Mouse (Mus musculus): ENCODE measurements at regions not wholly inside any gene's neighbourhood (a gene's known extent, or its start where the extent isn't known, plus 50 kb on each side); places are given as distances from the start of the nearest gene placed in this dataset.

DNA sequence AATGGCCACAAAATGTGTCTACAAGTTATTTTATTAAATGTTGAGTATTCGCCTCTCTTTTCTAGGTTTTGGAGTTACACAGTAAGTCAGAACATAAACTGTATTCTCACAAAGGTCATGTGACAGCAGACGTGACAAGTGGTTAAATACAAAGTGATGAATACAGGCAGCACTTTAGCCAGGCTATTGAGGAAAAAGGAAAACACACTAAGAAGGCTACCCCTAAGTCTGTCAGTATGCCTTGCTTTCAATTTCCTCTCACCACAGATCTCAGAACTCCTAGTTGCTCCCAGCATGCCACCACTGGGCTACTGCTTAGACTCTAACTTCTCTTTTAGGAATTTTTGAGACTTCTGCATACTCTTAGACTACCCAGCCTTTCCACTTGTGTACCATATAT is 297.9 kb upstream of the Pex5l start:
- no peak for DNase-seq (ENCODE audit: low spot score in 2 of 2)

DNA sequence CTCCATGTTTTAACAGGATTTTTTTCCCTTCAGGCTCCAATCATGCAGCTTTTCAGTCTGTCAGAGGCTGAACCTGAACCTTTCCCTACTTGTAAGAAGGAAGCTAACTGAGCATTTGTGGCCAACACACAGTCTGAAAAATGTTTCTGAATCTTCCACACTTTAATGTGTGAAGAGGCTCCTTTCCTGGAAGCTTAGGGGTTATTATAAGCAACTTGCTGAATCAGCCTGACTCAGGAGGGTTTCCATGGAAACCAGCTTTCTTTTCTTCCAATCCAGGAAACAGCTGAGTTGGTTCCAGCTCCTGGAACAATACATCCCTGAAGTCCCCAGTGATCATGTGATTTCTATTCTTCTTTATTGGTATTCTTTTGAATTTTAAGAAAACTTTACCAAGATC is 297.5 kb upstream of the Pex5l start:
- no peak for DNase-seq (ENCODE audit: low spot score in 2 of 2)

- DNase-seq (ENCODE audit: low spot score in 2 of 2) = no peak
Measured at GRCm38 (mm10) chr3:33416922-33417321, 273.9 kb upstream of the Pex5l start.

DNA sequence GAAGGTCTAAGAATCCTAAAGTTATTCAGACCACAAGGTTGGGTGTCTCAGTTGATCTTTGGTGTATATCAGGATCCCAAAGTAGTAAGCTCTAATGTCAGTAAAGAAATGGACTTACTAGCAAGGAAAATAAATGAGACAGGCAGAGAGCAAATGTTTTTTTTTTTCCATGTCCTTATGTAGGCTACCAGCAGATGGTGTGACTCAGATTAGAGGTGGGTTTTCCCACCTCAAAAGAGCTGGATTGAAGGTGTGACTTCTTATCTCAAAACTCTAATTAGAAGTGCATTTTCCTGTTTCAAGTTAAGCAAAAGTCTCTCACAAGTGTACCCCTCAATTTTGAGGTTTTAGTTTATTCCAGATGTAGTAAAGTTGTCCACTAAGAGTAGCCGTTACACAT is 273.3 kb upstream of the Pex5l start:
- DNase-seq (ENCODE audit: low spot score in 2 of 2) = no peak

DNA sequence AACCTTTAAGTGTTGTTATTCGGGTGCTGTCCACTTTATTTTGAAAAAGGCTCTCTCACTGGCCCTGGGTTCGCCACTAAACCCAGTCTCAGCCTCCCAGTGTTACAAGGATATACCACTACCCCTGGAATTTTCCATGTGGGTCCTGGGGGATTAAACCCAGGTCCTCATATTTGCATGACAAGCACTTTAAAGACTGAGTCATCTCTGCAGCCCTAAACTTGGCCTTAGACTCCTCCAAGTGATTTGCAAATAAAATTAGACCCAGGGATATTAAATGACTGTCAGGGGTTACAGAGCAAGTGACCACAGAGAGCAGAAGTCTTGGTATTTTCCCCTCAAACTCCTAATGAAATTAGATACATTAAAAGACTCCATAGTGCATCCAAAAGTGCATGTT is 258.9 kb upstream of the Pex5l start:
- no peak for DNase-seq (ENCODE audit: low spot score in 2 of 2)

- no peak for DNase-seq (ENCODE audit: low spot score in 2 of 2)
Measured at GRCm38 (mm10) chr3:33399321-33399720, 256.3 kb upstream of the Pex5l start.

DNA sequence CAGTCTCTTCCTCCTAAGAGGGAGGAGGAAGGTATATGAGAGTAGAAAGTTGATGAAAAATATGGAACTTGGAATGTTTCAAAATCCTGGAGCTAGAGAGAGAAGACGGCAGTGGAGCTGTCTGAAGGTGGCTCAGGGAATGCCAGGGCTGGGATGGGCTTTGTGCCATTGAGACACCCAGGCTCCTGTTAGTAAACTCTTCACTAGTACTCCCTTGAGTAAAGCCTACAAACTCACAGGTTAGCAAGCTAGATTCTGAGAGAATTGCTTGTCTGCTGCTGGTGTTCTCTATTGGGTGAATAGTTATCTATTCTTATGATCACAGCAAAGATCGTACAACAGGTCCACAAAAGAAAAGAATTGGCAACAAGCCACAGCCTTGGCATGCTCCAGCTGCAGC is 255.3 kb upstream of the Pex5l start:
- DNase-seq (ENCODE audit: low spot score in 2 of 2) = no peak

DNA sequence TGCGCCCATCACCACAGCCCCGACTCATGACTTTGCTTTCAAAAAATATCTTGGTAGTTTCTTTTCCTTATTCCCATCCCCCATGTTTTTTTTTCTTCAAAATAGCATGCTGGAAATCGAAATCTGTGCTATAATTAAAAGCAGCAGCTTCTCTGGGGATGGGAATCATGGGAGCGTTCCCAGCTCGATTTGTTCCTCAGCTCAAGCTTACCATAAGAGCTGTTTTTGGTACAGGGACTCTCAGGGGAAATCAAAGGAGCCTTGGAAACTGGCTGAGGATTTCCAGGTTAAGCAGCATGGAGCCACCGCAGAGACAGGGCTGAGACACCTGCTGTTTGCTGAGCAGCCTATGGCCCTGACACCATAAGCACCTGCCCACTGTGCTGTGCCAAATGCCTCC is 254.2 kb upstream of the Pex5l start:
- peak; percentile 15 to 35 for DNase-seq (ENCODE audit: low spot score in 2 of 2)

DNA sequence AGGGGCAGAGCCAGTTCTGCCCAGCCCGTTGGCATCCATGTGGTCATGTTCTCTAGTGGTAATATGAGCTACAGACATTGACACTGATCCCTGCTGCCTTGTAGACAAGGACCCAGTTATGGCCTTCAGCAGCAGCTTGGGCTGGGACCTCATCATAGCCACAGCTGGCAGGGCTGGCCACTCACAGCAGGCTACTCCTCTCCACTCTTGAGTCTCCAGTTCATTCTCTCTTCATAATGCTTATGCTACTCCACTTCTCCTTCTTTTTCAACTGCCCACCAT is 249.4 kb upstream of the Pex5l start:
- DNase-seq (ENCODE audit: low spot score in 2 of 2) = no peak

DNA sequence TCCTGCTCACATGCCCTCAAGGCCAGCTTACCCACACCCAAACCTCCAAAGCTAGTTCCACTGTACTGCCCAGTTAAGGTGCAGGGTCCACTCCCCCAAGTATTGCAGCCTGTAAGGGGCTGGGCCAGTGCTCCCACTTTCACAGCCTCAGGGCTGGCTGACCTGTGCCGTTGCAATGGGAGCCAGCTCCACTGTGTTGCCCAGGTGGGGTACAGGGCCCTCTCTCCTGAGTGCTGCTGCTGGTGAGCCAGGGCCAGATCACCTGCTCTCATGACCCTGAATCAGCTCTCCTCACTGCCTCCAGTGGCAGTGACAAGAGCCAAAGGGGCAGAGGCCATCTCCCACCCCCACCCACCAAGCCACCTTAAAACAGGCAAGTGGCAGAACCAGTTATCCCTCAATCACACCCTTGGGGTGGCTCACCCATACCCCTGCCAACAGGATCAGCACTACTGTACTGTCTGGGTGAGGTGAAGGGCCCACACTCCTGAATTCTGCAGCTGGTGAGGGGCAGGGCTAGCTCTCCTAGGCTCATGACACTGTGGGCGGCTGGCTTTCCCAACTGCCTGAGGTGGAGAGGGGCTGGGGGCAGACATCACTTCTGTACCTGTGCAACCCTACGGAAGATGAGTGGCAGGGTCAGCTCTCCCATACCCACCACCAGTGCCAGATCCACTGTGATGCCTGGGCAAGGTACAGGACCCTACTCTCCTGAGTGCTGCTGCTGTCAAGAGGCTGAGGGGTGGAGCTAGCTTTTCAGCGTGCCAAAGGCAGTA is 248.9 kb upstream of the Pex5l start:
- DNase-seq (ENCODE audit: low spot score in 2 of 2) = no peak

GRCm38 (mm10) chr3:33388171-33388570 is 245.1 kb upstream of the Pex5l start:
- no peak for DNase-seq (ENCODE audit: low spot score in 2 of 2)

DNA sequence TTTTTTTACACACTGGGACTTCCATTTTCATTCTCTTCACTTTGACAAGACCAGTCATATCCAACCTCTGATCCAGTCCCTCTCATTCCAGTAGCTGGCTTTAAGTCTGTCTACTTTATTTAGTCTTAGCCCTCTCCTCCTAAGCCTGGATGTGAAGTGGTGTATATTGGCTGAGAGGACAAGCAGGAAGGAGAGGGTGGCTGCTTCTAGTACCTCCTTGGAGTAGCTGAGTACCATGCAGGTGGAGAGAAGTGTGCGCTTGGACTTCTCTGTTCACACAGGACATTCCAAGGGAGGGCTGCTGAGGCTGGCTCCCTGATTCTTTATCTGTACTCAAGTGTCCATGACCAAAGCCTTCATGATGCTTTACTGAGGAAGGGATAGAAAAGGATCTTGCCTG is 240.6 kb upstream of the Pex5l start:
- no peak for DNase-seq (ENCODE audit: low spot score in 2 of 2)

DNA sequence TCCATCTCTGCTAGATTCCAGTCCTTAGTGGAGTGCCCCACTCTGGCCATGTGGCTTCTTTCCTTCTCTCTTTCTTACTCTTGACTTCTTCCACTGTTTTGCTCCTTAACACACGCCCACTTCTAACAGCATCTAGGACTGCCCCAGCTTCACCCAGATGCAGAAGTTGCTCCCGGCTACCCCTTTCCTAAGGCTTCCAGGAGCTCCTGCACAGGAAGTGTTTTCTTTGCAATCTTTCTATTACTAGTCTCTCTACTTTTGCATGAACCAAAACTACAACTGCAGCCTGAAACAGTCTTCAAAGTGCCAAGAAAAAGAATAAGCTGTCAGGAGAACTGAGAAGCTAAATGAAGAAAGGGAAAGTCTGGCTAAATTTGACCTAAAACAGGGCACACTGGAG is 236.6 kb upstream of the Pex5l start:
- no peak for DNase-seq (ENCODE audit: low spot score in 2 of 2)

- DNase-seq (ENCODE audit: low spot score in 2 of 2) = no peak
Measured at GRCm38 (mm10) chr3:33375161-33375560, 232.1 kb upstream of the Pex5l start.

- DNase-seq (ENCODE audit: low spot score in 2 of 2) = no peak
Measured at GRCm38 (mm10) chr3:33372806-33373205, 229.8 kb upstream of the Pex5l start.

DNA sequence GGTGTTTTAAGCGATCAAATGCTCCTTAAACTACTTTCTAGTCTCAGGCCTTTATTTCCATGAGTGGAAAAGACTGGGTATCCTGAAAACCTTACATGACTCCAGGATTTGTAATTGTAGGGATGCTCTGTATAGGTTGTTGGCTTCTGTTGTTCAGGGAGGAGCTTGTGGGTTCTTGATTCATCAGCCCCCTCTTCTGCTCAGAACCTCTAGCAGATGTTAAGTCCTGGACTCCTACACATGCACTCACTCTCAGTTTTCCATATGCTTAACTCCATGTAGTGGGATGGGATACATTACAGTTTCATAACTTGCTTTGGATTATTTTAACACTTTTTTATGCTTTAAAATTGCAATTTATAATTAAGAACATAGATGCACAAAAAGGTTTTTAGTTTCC is 220.5 kb upstream of the Pex5l start:
- DNase-seq (ENCODE audit: low spot score in 2 of 2) = no peak

- no peak for DNase-seq (ENCODE audit: low spot score in 2 of 2)
Measured at GRCm38 (mm10) chr3:33360030-33360429, 217.0 kb upstream of the Pex5l start.

GRCm38 (mm10) chr3:33353860-33354259 is 210.8 kb upstream of the Pex5l start:
- DNase-seq (ENCODE audit: low spot score in 2 of 2) = no peak

DNA sequence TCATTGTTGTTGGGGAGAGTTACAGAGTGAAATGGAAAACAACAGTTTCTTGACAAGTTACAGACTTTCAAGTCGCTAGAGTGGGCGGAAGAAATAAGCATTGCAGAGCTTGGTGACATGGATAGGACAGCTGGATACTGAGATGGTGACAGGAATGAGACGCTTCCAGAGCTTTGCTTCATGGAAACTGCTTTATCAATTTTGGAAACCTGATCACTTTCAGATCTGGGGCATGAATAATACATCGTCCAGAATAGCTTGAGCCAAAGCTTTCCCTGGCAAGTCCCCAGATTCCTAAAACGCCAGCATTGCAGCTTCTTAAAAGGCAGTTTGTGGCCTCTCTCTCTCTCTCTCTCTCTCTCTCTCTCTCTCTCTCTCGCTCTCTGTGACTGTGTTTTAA is 207.9 kb upstream of the Pex5l start:
- peak; percentile 4 to 19 for DNase-seq (ENCODE audit: low spot score in 2 of 2)

- DNase-seq (ENCODE audit: low spot score in 2 of 2) = no peak
Measured at GRCm38 (mm10) chr3:33334056-33334455, 191.0 kb upstream of the Pex5l start.

DNA sequence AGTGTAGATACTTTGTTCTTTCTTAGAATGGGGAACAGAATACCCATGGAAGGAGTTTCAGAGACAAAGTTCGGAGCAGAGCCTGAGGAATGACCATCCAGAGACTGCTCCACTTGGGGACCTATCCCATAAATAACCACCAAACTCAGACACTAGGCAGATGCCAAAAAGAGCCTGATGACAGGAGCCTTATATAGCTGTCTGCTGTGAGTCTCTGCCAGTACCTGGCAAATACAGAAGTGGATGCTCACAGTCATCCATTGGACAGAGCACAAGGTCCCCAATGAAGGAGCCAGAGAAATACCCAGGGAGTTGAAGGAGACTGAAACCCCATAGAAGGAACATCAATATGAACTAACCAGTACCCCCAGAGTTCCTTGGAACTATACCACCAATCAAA is 174.6 kb upstream of the Pex5l start:
- peak; percentile 15 to 43 for DNase-seq (ENCODE audit: low spot score in 2 of 2)

GRCm38 (mm10) chr3:33312230-33312825 is 169.3 kb upstream of the Pex5l start:
- DNase-seq (ENCODE audit: low spot score in 2 of 2) = no peak

DNA sequence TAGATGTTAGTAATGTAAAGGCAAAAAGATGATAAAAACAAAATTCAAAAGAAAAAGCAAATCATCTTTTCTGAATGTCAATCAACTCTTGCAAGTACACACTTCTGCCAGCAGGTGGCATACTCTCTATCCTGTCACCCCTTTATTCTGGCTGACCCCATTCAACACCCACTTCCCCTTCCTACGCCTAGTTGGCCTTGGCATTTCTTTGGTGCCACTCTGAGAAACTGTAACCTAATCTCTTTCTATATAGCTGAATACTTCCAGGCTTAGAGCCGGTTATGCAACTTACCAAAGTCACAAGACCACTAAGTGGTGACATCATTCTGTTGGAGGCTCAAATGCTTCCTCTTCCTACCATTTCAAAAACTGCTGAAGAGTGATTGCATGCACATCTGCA is 165.2 kb upstream of the Pex5l start:
- DNase-seq (ENCODE audit: low spot score in 2 of 2) = no peak

DNA sequence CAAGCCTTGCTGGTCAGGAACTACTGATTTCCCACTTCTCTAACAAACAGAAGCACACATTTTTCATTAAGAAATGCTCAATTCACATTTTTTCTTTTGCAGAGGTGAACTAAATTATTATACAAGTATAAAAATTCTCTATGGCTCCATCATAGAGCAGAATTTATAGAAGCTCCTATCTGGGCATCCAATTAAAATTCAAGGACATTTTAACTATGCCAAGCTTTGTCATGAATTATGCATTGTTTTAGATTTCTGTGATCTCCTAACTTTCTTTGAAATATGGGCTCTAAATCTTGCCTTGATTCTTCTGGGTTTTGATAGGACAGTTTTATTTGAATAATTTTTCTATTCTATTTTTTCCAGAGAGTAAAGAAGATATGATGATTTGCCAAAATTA is 163.1 kb upstream of the Pex5l start:
- no peak for DNase-seq (ENCODE audit: low spot score in 2 of 2)

Measured in heart, adult 9 months (tissue).